Mouse (Mus musculus): ENCODE measurements at regions not wholly inside any gene's neighbourhood (a gene's known extent, or its start where the extent isn't known, plus 50 kb on each side); places are given as distances from the start of the nearest gene placed in this dataset.

DNA sequence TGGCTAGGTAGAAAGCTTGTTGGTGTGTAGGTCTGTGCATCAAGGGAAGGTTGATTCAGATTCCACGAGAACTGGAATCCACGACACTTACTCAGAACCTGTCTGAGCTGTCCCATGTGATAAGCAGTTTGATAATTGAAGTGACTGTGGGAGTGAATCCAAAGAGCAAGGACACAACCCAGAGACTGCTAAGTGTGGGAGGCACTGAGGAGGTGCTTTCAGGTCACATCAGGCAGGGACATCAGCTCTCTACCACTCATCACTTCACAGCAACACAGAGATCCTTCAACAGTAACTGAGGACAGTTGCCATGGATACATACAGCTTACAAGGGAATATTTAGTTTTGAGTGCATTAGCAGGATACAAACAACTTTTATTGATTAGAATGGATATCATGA, 194.0 kb upstream of the Tet2 start:
- Histone ChIP-seq H3K36me3 (no peaks in the 10 kb centered on the region), H3K9me3 (replicated peaks) (no peaks in the 10 kb centered on the region), H3K4me1 (no peaks in the 10 kb centered on the region), H3K27ac (replicated peaks) (no peak overlapping the region), H3K27me3 (ENCODE audit: low read depth, poor library complexity, severe bottlenecking) (no peaks in the 10 kb centered on the region), H3K4me3 (no peak overlapping the region)
- WGBS: 96% methylated on average over 2 of the region's 2 CpGs
- no peak for DNase-seq (ENCODE audit: low spot score)

DNA sequence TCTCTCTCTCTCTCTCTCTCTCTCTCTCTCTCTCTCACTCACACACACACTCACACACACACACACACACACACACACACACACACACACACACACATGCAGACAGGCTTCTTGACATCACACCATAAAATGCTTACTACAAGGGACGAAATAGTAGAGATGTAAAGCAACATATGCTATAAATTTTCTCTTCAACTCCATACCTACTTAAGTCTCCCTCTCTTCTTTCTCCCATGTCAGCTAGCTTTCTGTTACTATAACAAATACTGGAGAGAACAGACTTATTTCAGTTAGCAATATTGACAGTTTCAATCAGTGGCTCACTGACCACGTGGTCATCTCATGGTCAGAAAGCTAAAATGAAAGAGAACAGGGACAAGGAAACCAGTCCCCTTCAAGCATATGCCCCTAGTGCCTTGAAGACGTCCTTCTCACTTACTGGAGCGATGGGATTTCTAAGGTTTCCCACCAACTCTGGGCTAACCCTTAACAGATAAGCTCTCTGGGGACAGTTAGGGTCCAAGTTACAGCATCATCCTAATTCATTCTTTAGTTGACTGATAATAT, 199.7 kb upstream of the Tet2 start:
- Histone ChIP-seq H3K36me3 (no peaks in the 10 kb centered on the region), H3K9me3 (replicated peaks) (no peaks in the 10 kb centered on the region), H3K4me3 (no peak overlapping the region), H3K4me1 (no peaks in the 10 kb centered on the region), H3K27ac (replicated peaks) (no peak overlapping the region), H3K27me3 (ENCODE audit: low read depth, poor library complexity, severe bottlenecking) (no peaks in the 10 kb centered on the region)
- DNase-seq (ENCODE audit: low spot score): no peak
- WGBS: 82% methylated on average over 4 of the region's 4 CpGs

DNA sequence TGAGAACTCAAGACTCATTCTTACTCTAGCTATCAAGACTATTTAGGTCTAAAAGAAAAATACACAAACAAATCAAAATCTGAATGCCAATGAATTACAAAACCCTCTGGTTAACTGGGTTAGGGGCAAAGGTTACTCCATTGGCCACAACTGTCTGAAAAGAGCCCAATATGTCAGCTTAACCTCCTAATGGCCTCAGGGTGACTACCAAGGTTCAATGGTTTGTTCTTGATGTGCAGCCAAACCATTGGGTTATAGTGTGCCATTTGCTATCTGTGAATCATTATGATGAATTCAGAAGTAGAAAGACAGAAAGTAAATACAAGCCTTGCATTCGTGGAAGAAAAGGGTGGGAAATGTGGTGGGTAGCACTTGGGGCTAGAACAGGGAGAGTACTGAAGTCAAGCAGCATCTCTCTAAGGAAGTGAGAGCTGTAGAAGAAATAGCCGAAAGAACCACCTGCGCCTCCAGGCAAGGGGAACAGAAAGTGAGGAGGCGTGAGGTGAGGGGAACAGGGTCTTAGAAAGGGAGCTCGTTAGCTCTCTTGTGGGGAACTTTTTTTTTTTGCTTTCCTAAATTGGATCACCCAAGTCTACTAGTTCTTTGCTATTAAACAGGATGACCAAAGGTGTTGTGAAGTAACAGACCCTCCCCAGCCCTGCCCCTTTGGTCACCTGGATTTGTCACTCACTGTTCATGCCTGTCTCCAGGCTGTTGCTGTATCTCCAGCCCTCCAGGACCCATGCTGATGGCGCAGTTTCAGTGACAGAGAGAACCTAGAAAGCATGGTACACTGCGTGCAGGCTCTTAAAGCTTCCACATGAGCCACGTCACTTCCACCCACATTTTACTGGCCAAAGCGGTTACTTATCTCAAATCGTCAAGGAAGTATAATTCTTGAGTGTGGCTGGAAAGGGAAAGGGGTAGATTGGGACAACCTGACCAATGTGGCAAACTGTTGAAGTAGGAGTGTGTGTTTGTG, 204.1 kb upstream of the Tet2 start:
- 89% methylated on average over 10 of the region's 10 CpGs for WGBS
- peaks cover 2% of the 10 kb centered on the region for H3K4me1 ChIP-seq
- no peak overlapping the region for H3K27ac ChIP-seq (replicated peaks)
- no peaks in the 10 kb centered on the region for H3K36me3 ChIP-seq
- H3K4me3 ChIP-seq: no peak overlapping the region
- H3K27me3 ChIP-seq (ENCODE audit: low read depth, poor library complexity, severe bottlenecking): no peaks in the 10 kb centered on the region
- DNase-seq (ENCODE audit: low spot score): no peak
- no peaks in the 10 kb centered on the region for H3K9me3 ChIP-seq (replicated peaks)

DNA sequence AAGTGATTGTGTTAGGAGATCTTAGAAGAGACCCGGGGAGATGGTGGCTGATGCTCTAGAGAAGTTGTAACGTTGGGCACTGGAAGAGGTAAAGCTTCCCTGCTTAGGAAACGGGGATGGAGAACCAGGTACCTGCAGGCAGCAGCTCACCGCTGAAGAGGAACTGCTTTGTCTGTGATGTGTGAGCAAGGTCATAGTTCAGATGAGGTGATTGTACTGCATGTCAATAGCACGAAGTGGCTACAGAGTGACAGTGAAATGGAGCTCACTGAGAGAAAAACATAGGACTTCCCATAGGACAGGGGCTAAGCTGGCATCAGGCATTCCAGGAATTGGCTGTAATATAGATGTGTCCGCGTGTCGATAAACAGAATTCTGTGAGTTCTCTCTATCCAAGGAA, 205.1 kb upstream of the Tet2 start:
- no peaks in the 10 kb centered on the region for H3K27me3 ChIP-seq (ENCODE audit: low read depth, poor library complexity, severe bottlenecking)
- H3K9me3 ChIP-seq (replicated peaks): no peaks in the 10 kb centered on the region
- H3K36me3 ChIP-seq: no peaks in the 10 kb centered on the region
- no peak overlapping the region for H3K4me3 ChIP-seq
- no peak for DNase-seq (ENCODE audit: low spot score)
- H3K27ac ChIP-seq (replicated peaks): no peak overlapping the region
- WGBS: 80% methylated on average over 8 of the region's 8 CpGs
- peaks cover 12% of the 10 kb centered on the region for H3K4me1 ChIP-seq

DNA sequence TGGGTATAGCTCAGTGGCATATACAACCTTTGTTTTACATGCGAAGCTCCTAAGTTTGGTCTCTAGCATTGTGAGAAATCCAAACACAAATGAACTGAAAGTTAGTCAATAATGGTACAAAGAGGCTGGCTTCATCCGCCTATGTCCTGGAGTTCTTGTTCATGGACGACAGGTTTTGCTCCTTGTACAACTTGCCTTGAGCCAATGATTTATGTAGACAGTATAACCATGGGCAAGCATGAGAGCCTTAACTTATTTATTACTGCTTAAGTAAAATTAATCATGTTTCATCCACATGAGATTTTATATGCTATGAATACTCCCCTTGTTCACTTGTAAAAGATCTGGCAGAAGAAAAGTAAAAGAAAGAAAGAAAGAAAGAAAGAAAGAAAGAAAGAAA, 205.7 kb upstream of the Tet2 start:
- 91% methylated on average over 3 of the region's 3 CpGs for WGBS
- peaks cover 13% of the 10 kb centered on the region for H3K4me1 ChIP-seq

DNA sequence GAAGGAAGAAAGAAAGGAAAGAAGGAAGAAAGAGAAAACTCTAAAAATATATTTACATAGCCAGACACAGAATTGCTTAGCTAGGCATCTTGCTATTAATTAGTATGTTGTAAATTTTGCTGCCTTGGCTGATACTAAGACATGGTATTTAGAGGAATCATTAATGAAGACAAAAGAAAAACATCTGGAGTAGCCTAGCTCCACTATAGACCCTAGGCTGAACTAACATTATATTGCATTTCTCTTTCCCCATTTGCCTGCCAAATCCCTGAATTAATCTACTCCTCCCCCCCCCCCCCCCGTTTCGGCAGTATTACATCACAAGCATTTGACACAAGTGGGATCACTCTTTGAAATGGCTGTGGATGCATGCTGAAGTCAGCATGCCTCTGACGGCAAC, 206.1 kb upstream of the Tet2 start:
- Histone ChIP-seq H3K27ac (replicated peaks) (no peak overlapping the region), H3K36me3 (no peaks in the 10 kb centered on the region), H3K27me3 (ENCODE audit: low read depth, poor library complexity, severe bottlenecking) (no peaks in the 10 kb centered on the region), H3K4me1 (peaks cover 13% of the 10 kb centered on the region), H3K4me3 (no peak overlapping the region), H3K9me3 (replicated peaks) (no peaks in the 10 kb centered on the region)
- DNase-seq (ENCODE audit: low spot score): no peak
- WGBS: 74% methylated on average over 3 of the region's 3 CpGs

More for the DNA sequence above, 205.7 kb upstream of the Tet2 start:
- H3K4me3 ChIP-seq: no peak overlapping the region
- no peaks in the 10 kb centered on the region for H3K9me3 ChIP-seq (replicated peaks)
- H3K27ac ChIP-seq (replicated peaks): no peak overlapping the region
- no peaks in the 10 kb centered on the region for H3K27me3 ChIP-seq (ENCODE audit: low read depth, poor library complexity, severe bottlenecking)
- no peaks in the 10 kb centered on the region for H3K36me3 ChIP-seq
- DNase-seq (ENCODE audit: low spot score): no peak

DNA sequence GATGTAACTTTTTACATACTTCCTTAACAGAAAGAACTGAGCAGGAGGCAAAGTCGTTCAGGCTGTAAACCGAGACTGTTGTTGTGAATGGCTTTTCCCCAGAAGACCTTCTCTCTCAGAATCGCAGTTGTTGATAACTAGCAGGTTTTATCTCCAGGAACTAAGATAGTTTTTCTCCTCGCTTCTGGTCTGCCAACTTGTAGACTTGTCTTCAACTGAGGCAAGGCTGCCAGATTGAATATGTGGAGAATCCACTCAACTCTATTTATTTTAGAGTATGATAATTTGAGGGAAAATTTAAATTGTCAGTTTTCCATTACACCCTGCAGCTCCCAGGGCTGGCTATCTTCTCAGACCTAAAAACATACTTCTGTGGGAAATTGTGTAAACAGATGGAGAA, 206.6 kb upstream of the Tet2 start:
- no peaks in the 10 kb centered on the region for H3K27me3 ChIP-seq (ENCODE audit: low read depth, poor library complexity, severe bottlenecking)
- no peak overlapping the region for H3K4me3 ChIP-seq
- no peaks in the 10 kb centered on the region for H3K36me3 ChIP-seq
- H3K4me1 ChIP-seq: peaks cover 13% of the 10 kb centered on the region
- H3K27ac ChIP-seq (replicated peaks): no peak overlapping the region
- no peak for DNase-seq (ENCODE audit: low spot score)
- 73% methylated on average over 4 of the region's 4 CpGs for WGBS
- H3K9me3 ChIP-seq (replicated peaks): no peaks in the 10 kb centered on the region

DNA sequence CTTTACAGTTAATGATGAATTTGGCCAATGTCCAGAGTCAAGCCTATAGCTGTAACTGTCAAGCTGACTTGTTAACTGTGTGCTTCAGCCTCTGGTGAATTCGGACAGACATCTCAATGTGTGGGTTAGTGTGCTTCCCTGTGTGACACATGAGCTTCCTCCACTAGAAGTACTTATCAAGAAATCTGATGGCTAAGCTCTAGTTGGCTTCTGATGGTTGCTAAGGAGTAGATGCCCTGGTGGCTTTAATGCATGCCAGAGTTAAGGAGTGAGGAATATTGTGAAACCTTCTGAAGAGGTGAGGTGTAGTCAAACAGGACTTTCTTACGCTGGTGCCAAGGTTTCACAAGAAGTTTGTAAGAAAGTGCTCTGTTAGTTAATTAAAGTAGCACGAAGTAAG, 208.1 kb upstream of the Tet2 start:
- Histone ChIP-seq H3K4me3 (no peak overlapping the region), H3K27ac (replicated peaks) (no peak overlapping the region), H3K27me3 (ENCODE audit: low read depth, poor library complexity, severe bottlenecking) (no peaks in the 10 kb centered on the region), H3K36me3 (no peaks in the 10 kb centered on the region), H3K9me3 (replicated peaks) (no peaks in the 10 kb centered on the region), H3K4me1 (peaks cover 14% of the 10 kb centered on the region)
- no peak for DNase-seq (ENCODE audit: low spot score)
- WGBS: 89% methylated on average over 3 of the region's 3 CpGs

DNA sequence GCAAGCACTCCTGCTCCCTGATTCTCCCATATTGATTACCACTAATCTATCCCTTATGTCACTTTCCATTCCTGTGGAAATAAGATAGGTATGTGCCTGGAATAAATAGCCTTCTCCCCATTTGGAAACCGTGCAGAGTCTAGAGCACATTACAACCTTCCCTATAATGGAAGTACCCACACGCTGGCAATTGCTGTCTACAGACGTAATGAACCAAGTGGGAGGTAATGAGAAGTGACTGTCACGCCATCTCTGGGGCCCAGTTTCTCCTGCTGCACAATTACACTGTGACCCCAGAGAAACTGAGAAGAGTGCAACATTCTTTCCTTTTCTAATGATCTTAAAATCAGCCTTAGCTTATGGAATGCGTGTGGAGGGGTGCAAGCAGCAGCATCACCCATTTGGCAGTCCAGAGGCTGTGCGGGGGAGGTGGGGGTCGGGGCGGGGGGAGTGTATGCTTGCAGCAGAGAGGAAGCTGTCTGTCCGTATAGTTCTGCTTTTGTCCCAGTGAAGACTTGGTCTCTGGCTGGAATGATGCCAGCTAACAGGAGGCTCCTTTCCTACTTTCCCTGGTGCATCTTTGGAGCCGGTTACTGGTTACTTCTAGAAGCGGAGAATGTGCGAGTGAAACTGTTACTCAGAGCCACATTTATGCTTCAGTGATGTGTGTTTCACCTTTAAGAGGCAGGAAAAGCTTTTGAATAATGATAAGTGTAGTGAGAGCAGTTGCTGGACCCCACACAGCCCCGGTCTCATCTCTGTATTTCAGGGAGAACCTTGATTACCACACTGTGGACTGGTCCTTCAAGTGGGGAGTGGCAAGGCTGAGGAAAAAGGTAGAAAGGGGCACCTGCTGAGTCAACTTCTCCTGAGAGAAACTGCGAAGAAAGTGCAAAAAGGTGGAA, 209.3 kb upstream of the Tet2 start:
- DNase-seq (ENCODE audit: low spot score): no peak
- WGBS: 48% methylated on average over 14 of the region's 14 CpGs
- H3K4me3 ChIP-seq: no peak overlapping the region
- H3K27me3 ChIP-seq (ENCODE audit: low read depth, poor library complexity, severe bottlenecking): no peaks in the 10 kb centered on the region
- H3K36me3 ChIP-seq: no peaks in the 10 kb centered on the region
- H3K4me1 ChIP-seq: peaks cover 20% of the 10 kb centered on the region
- H3K27ac ChIP-seq (replicated peaks): peak overlapping the region; percentile 59; the same call in 1 of the 2 replicates
- H3K9me3 ChIP-seq (replicated peaks): no peaks in the 10 kb centered on the region

DNA sequence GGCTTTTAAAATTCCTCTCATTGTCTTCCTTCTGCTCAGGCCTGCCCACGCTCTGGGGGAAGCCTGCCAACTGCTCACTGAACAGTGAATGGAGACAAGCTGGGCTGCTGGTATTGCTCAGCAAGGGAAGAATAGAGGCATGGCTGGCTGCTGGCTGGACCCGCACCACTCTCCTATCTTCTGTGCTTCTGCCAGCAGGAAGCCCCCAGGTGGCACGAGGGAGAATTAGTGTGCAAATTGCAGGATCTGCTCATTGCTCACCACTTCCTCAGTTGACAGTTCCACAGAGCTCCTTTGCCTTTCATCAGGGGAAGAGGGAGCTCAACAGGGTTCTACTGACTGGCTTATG, 209.9 kb upstream of the Tet2 start:
- Histone ChIP-seq H3K9me3 (replicated peaks) (no peaks in the 10 kb centered on the region), H3K27ac (replicated peaks) (peak overlapping the region; percentile 59), H3K4me3 (no peak overlapping the region), H3K36me3 (no peaks in the 10 kb centered on the region), H3K27me3 (ENCODE audit: low read depth, poor library complexity, severe bottlenecking) (no peaks in the 10 kb centered on the region), H3K4me1 (peaks cover 20% of the 10 kb centered on the region)
- 10% methylated on average over 3 of the region's 3 CpGs for WGBS
- no peak for DNase-seq (ENCODE audit: low spot score)

DNA sequence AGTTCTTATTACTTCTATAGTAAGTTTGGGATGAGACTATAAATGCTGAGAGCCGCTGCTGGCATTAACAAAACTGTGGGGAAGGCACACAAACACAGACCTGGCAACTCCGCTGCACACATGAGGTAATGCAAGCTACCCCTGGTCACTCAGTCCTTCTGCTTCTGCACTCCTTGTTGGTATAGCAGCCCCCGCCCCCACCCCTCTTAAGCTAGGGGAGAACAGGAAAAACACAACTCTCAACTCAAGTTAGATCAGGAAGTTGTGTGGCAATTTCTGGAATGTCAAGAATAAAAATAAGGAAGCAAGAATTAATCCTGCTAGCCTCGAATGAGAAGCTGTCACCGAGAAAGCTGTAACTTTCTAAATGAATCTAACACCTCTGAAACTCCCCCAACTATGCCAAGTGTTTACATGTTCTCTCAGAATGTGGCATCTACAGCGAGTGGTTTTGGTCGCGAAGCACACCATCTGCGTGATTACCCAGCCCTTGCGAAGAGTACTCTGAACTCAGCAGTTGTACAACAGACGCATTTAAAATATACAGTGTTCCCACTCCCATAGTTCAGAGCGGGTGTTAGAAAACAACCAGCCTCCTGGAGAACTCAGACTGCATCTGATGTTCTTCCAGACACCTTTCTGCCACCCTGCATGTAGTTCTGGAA, 212.9 kb upstream of the Tet2 start:
- DNase-seq (ENCODE audit: low spot score): no peak
- no peaks in the 10 kb centered on the region for H3K9me3 ChIP-seq (replicated peaks)
- no peaks in the 10 kb centered on the region for H3K27me3 ChIP-seq (ENCODE audit: low read depth, poor library complexity, severe bottlenecking)
- 79% methylated on average over 12 of the region's 12 CpGs for WGBS
- H3K4me1 ChIP-seq: peaks cover 20% of the 10 kb centered on the region
- no peaks in the 10 kb centered on the region for H3K36me3 ChIP-seq
- H3K4me3 ChIP-seq: no peak overlapping the region
- no peak overlapping the region for H3K27ac ChIP-seq (replicated peaks)

DNA sequence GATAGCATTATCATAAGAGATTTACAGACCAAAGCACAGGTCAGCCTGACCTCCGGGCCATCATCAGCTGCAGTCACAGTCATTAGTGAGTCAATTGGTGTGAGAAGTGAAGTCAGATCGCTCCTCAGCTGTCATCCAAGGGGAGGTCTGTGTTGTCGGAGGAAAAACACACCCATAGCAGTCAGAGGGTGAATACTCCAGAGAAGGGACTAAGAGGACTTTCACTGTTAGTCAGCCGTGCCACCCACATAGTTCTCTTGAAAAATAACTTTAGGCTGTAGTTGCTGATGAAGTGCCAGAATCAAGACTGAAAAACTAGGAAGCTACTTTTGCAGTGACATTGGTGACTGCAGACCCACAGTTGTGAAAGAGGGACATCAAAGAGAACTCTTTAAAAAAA, 213.5 kb upstream of the Tet2 start:
- 43% methylated on average over 4 of the region's 4 CpGs for WGBS
- DNase-seq (ENCODE audit: low spot score): no peak
- no peaks in the 10 kb centered on the region for H3K9me3 ChIP-seq (replicated peaks)
- peaks cover 20% of the 10 kb centered on the region for H3K4me1 ChIP-seq
- no peak overlapping the region for H3K4me3 ChIP-seq
- no peaks in the 10 kb centered on the region for H3K27me3 ChIP-seq (ENCODE audit: low read depth, poor library complexity, severe bottlenecking)
- H3K27ac ChIP-seq (replicated peaks): no peak overlapping the region
- H3K36me3 ChIP-seq: no peaks in the 10 kb centered on the region
